Mouse (Mus musculus): ENCODE measurements around the gene Rgs10. TPM values are rescaled to one million over a fixed set of nuclear protein-coding genes. Genes with fewer than 3 reads are reported as not detected.
A peak's percentile ranks its signal among the peaks of the same experiment; 100 is the strongest.

Gene Rgs10
- polyA plus RNA-seq, 1 experiment from 2014 or later: 14.0 TPM

DNA sequence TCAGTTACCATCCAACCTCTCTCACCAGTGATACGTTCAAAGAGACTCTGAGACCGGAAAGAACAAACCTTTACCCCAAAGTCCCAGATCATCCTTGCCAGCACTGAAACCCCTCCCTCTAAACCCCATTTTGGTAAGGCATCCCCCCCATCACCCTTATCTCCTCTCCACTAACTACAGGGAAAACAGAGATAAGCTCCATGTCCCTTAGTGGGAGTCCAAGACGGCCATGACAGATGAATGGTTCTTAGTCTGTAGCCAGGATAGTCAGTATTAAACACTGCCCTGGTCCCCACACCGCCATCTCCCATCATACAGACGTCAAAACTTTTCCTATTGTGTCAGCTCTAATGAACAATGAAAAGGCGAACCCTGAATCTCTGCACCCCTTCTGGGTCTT is 14.6 kb downstream of the Rgs10 start:
- H3K9me3 ChIP-seq (replicated peaks): no peaks in the 10 kb centered on the region
- ATAC-seq (ENCODE audit: insufficient number of reproducible peaks, low FRiP score, low TSS enrichment, low read depth): no peak
- no peak overlapping the region for H3K9ac ChIP-seq
- H3K4me3 ChIP-seq (replicated peaks): no peak overlapping the region
- WGBS: 87% methylated on average over 6 of the region's 6 CpGs
- H3K27me3 ChIP-seq: no peaks in the 10 kb centered on the region
- H3K4me1 ChIP-seq: no peaks in the 10 kb centered on the region
- H3K27ac ChIP-seq (replicated peaks): no peak overlapping the region
- H3K36me3 ChIP-seq: no peaks in the 10 kb centered on the region
- no peak overlapping the region for H3K4me2 ChIP-seq (replicated peaks)

DNA sequence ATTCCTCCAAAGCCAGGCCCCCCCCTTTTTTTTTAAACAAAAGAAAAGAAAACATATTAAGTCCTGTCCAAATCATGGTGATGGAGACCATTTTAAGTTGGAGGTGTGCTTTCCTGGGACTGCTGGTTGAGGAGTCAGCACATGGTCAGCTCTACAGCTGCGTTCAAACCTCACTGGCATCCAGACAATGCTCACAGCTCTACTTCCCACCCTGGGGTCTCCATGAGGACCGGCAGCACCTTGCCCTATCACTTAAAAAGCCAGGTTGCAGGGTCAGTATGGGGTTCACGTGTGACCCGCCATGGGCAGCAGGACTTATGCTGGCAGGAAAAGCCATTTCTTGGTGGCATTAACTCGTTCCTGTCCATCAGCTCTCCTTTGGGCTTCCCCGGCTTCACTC is 15.0 kb downstream of the Rgs10 start:
- 75% methylated on average over 6 of the region's 6 CpGs for WGBS
- H3K4me3 ChIP-seq (replicated peaks): no peak overlapping the region

DNA sequence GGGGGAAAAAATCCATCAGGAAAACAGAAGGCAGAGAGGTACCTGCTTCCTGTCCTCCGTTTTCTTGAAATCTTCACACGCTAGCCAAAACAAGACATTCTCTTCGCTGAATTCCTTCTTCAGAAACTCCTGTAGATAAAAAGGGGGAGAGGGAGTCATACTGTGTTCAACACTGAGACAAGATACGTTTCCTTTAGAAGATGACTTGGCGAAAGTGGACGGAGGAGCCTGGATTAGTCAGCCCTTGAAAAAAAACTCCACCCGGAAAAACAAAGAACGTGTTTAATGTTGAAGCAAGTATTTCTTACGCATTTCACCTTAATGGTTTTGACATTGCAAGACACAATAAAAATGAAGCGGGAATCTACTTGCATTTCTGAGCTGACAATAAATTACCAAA is 15.4 kb downstream of the Rgs10 start:
- Histone ChIP-seq H3K4me2 (replicated peaks) (no peak overlapping the region), H3K27ac (replicated peaks) (no peak overlapping the region), H3K36me3 (no peaks in the 10 kb centered on the region), H3K4me1 (no peaks in the 10 kb centered on the region), H3K9ac (no peak overlapping the region), H3K27me3 (no peaks in the 10 kb centered on the region), H3K4me3 (replicated peaks) (no peak overlapping the region), H3K9me3 (replicated peaks) (no peaks in the 10 kb centered on the region)
- no peak for ATAC-seq (ENCODE audit: insufficient number of reproducible peaks, low FRiP score, low TSS enrichment, low read depth)
- WGBS: 72% methylated on average over 10 of the region's 10 CpGs

More for the DNA sequence above, 15.0 kb downstream of the Rgs10 start:
- H3K36me3 ChIP-seq: no peaks in the 10 kb centered on the region
- H3K9me3 ChIP-seq (replicated peaks): no peaks in the 10 kb centered on the region
- no peak for ATAC-seq (ENCODE audit: insufficient number of reproducible peaks, low FRiP score, low TSS enrichment, low read depth)
- no peak overlapping the region for H3K27ac ChIP-seq (replicated peaks)
- no peaks in the 10 kb centered on the region for H3K4me1 ChIP-seq
- H3K27me3 ChIP-seq: no peaks in the 10 kb centered on the region
- H3K9ac ChIP-seq: no peak overlapping the region
- no peak overlapping the region for H3K4me2 ChIP-seq (replicated peaks)

DNA sequence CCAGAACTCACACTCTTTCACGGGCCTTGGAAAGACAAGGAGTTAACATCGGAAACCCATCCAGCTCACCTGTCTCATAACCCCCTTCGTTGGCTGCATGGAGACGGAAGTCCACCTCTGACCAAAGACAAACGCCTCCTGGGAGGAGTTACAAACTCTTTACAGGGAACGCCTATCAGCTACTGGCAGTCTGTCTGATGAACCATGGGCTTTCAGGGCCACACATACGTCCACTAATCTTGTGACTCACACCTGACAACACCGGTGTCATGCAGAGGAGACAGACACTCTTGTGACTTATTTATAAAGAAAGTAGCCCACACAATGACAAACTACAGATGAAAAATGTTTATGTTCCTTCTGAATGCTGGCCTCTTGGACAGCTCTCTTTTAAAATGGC is 16.0 kb downstream of the Rgs10 start:
- 89% methylated on average over 8 of the region's 8 CpGs for WGBS
- H3K36me3 ChIP-seq: no peaks in the 10 kb centered on the region
- no peaks in the 10 kb centered on the region for H3K9me3 ChIP-seq (replicated peaks)
- no peak overlapping the region for H3K4me3 ChIP-seq (replicated peaks)
- H3K4me2 ChIP-seq (replicated peaks): no peak overlapping the region
- no peak for ATAC-seq (ENCODE audit: insufficient number of reproducible peaks, low FRiP score, low TSS enrichment, low read depth)
- no peaks in the 10 kb centered on the region for H3K27me3 ChIP-seq
- no peak overlapping the region for H3K9ac ChIP-seq
- H3K27ac ChIP-seq (replicated peaks): no peak overlapping the region
- H3K4me1 ChIP-seq: no peaks in the 10 kb centered on the region

DNA sequence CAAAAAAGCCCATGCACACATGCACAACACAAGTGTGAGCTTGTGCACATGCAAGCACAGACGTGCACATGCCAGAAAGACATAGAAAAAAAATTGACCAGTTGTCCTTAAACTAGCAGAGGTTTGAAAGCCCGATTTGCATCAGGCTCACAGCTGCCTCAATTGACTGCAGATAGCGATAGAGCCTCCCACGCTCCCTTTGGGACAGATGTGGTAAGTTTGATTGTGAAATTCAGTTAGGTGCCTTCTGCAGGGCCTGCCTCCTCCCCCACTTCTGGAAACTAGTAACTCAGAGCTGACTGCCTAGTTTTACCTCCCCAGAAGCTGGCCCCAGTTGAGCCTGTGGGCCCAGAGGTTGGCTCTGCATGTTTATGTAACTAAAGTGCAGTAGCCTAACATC is 19.9 kb downstream of the Rgs10 start:
- Histone ChIP-seq H3K4me3 (replicated peaks) (no peak overlapping the region), H3K4me1 (no peaks in the 10 kb centered on the region), H3K4me2 (replicated peaks) (no peak overlapping the region), H3K27me3 (no peaks in the 10 kb centered on the region), H3K9me3 (replicated peaks) (no peaks in the 10 kb centered on the region), H3K9ac (no peak overlapping the region), H3K36me3 (no peaks in the 10 kb centered on the region), H3K27ac (replicated peaks) (no peak overlapping the region)
- no peak for ATAC-seq (ENCODE audit: insufficient number of reproducible peaks, low FRiP score, low TSS enrichment, low read depth)
- WGBS: 67% methylated on average over 4 of the region's 4 CpGs

DNA sequence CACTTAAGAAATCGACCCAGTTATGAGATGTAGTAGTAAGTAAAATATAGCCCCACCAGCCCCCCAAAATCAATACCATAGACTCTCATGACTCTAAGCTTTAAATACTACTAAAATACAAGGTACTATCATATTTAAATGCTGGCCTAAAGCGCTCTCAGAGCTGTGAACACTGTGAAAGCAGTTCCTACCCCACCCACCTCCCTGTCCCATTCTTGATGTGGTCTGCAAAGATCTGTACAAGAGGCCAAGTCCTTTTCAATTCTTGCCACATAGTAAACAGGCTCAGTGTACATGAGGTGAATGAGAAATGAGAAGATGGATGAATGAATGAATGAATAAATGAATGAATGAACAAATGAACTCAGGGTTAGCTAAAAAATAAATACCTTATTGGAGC is 21.5 kb downstream of the Rgs10 start:
- Histone ChIP-seq H3K36me3 (no peaks in the 10 kb centered on the region), H3K4me1 (peaks cover 10% of the 10 kb centered on the region; the same call in 1 of the 2 replicates), H3K4me2 (replicated peaks) (no peak overlapping the region), H3K9ac (no peak overlapping the region), H3K9me3 (replicated peaks) (no peaks in the 10 kb centered on the region), H3K27me3 (no peaks in the 10 kb centered on the region), H3K4me3 (replicated peaks) (no peak overlapping the region), H3K27ac (replicated peaks) (no peak overlapping the region)
- 65% methylated on average over 2 of the region's 2 CpGs for WGBS
- no peak for ATAC-seq (ENCODE audit: insufficient number of reproducible peaks, low FRiP score, low TSS enrichment, low read depth)

DNA sequence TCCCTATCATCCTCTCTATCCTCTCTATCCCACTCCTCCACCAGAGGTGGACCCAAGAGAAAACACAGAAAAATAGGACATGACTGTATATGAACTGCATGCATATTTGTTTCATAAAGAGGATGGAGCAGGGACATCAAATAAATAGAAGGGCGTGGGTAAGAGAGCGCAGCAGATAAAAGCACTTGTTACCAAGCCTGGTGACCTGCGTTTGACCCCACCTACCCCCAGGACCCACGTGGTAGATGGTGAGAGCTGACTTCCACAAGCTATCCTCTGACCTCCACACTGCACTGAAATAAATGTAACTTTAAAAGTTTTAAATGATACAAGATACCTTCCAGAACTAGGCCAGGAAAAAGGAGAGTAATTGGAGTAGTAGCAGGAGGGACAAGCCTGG is 24.8 kb downstream of the Rgs10 start:
- no peak overlapping the region for H3K4me2 ChIP-seq (replicated peaks)
- WGBS: 67% methylated on average over 4 of the region's 4 CpGs

DNA sequence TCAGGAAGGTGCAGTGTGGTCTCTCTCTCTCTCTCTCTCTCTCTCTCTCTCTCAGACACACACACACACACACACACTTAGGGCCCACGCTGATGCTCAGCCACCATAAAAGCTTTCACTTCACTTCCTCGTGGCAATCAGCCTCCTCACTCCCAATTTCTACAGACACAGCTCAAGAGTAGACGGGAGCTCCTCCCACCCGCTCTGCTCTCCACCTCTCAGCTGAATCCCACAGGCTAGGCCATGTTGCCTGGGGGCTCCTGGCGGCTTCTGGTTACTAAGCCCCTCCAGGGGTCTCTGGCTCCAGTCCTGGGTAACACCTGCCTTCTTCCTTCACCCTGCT is 25.6 kb downstream of the Rgs10 start:
- H3K4me3 ChIP-seq (replicated peaks): no peak overlapping the region
- 28% methylated on average over 5 of the region's 5 CpGs for WGBS
- no peaks in the 10 kb centered on the region for H3K36me3 ChIP-seq
- no peak for ATAC-seq (ENCODE audit: insufficient number of reproducible peaks, low FRiP score, low TSS enrichment, low read depth)
- H3K4me1 ChIP-seq: peaks cover 23% of the 10 kb centered on the region; the same call in 1 of the 2 replicates
- H3K9ac ChIP-seq: no peak overlapping the region
- H3K27me3 ChIP-seq: no peaks in the 10 kb centered on the region
- no peak overlapping the region for H3K4me2 ChIP-seq (replicated peaks)
- H3K27ac ChIP-seq (replicated peaks): no peak overlapping the region
- no peaks in the 10 kb centered on the region for H3K9me3 ChIP-seq (replicated peaks)

More for the DNA sequence above, 24.8 kb downstream of the Rgs10 start:
- H3K4me1 ChIP-seq: peaks cover 23% of the 10 kb centered on the region; the same call in 1 of the 2 replicates
- no peaks in the 10 kb centered on the region for H3K9me3 ChIP-seq (replicated peaks)
- no peak overlapping the region for H3K27ac ChIP-seq (replicated peaks)
- no peak overlapping the region for H3K9ac ChIP-seq
- ATAC-seq (ENCODE audit: insufficient number of reproducible peaks, low FRiP score, low TSS enrichment, low read depth): no peak
- no peaks in the 10 kb centered on the region for H3K27me3 ChIP-seq
- no peaks in the 10 kb centered on the region for H3K36me3 ChIP-seq
- H3K4me3 ChIP-seq (replicated peaks): no peak overlapping the region

DNA sequence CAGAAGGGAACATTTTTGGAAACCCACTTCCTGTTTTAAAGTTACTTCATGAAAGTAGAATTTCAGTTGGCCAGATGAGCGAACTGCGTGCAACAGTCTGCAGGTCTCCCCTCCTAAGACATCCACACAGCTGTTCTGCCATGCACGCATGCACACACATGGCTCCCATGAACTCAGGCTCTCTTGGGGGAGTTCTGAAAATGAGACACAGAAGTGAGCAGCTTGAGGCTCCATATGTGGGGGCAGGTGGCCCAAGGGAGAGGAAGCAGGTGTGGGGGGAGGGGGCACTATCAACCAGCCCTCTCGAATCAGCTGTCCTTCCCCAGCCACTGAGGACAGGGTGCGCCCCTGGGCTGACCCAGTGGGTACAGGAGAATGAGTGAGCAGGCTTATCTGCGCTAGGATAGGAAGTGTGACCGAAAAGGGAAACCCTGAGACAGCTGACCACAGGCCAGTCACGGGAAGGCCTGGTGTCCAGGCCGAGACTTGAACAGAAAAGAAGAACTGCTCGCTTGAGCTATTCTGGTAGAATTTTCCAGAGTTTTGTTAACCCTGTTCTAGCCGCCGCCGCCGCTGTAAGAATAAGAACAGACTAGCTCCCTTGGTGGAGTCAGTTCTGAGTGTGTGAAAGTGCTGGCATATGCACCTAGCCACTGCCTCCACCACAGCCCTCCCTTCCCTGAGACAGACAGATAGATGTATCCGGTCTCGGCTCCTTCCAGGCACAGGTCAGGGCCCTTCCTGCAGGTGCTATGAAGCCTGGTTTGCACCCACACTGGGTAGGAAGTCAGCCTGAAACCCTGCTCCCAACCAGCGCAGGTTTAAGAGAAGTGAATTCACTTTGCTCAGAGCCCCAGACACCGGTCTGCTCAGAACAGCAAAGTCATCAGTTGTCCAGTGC is 26.2 kb downstream of the Rgs10 start:
- H3K27me3 ChIP-seq: no peaks in the 10 kb centered on the region
- no peak overlapping the region for H3K4me2 ChIP-seq (replicated peaks)
- H3K27ac ChIP-seq (replicated peaks): no peak overlapping the region; the same call in 1 of the 2 replicates
- no peak overlapping the region for H3K4me3 ChIP-seq (replicated peaks)
- no peaks in the 10 kb centered on the region for H3K9me3 ChIP-seq (replicated peaks)
- ATAC-seq (ENCODE audit: insufficient number of reproducible peaks, low FRiP score, low TSS enrichment, low read depth): no peak
- no peak overlapping the region for H3K9ac ChIP-seq
- WGBS: 68% methylated on average over 18 of the region's 18 CpGs
- H3K36me3 ChIP-seq: no peaks in the 10 kb centered on the region
- peaks cover 23% of the 10 kb centered on the region; the same call in 1 of the 2 replicates for H3K4me1 ChIP-seq

DNA sequence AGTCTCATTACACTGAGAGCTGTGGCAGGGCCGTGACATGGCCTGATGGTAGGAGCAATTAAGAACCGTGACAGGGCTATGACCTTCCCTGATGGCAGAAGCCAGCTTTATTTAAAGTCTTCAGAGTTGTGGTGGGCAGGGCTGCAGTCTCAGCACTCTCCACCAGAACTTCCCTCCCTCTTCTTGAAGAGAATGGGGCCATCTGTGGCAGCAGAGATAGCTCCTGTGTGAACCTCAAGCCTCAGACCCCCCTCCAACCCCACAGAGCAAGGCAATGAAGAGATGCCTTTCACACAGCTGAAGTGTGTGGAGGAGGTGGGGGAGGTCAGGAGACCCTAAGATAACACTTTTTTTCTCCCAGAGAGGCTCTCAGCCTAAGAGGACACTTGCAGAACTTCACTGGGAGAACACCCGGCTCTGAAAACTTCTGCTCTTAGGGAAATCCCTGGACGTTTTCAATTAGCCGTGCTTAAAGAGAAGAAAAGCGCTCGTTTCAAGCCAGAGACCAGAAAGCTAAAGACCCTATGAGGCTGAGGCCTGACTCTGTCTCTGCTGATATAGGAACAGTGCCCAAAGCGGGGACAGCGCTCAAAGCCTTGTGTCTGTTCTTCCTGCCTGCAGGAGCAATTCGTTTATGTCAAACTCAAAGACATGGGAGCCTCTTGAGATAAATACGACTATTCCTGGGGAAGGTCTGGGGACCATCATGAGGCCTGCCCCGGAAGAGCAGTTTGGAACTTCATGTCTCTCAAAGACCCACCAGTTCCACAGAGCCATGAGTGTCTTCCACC is 27.1 kb downstream of the Rgs10 start:
- Histone ChIP-seq H3K27me3 (no peaks in the 10 kb centered on the region), H3K4me3 (replicated peaks) (no peak overlapping the region), H3K4me2 (replicated peaks) (no peak overlapping the region), H3K27ac (replicated peaks) (peak overlapping the region; percentile 60), H3K9ac (no peak overlapping the region), H3K4me1 (peaks cover 23% of the 10 kb centered on the region; the same call in 1 of the 2 replicates), H3K9me3 (replicated peaks) (no peaks in the 10 kb centered on the region), H3K36me3 (no peaks in the 10 kb centered on the region)
- no peak for ATAC-seq (ENCODE audit: insufficient number of reproducible peaks, low FRiP score, low TSS enrichment, low read depth)
- 36% methylated on average over 12 of the region's 12 CpGs for WGBS

DNA sequence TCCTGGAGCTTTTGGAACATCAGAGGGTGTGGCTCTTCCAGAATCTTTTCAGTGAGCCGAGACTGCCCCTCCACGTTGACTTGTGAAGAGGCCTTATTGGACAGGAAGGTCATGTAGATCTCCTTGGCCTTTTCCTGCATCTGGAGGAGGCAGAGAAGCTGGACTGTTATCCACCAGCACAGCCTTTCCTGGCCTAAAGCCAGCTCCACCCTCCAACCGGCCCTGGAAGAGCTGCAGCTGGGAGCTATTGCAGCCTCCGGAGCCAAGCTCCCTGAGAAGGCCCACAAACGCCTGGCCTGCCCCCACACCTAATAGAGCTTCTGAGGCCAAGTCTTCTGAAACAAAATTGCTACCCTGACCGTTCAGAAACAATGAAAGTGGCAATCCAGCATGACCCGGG is 29.6 kb downstream of the Rgs10 start:
- Histone ChIP-seq H3K27ac (replicated peaks) (no peak overlapping the region), H3K9me3 (replicated peaks) (no peaks in the 10 kb centered on the region), H3K4me2 (replicated peaks) (no peak overlapping the region), H3K4me1 (peaks cover 23% of the 10 kb centered on the region; the same call in 1 of the 2 replicates), H3K27me3 (no peaks in the 10 kb centered on the region), H3K9ac (no peak overlapping the region), H3K36me3 (no peaks in the 10 kb centered on the region), H3K4me3 (replicated peaks) (no peak overlapping the region)
- no peak; the same call in 1 of the 2 replicates for ATAC-seq (ENCODE audit: insufficient number of reproducible peaks, low FRiP score, low TSS enrichment, low read depth)
- 32% methylated on average over 7 of the region's 7 CpGs for WGBS

Measured in embryonic facial prominence, embryonic 15.5 days (tissue).